Mouse (Mus musculus) inflammation-experienced regulatory T-cells, adult 6 months (primary cell): ENCODE data around the gene Ift27. TPM values are rescaled to one million over a fixed set of nuclear protein-coding genes. Genes with fewer than 3 reads are reported as not detected.

Experiments
- ATAC-seq: one replicate; pipeline ENCODE4 v1.8.0; 2017
- polyA plus RNA-seq, 3 experiments: library from polyadenylated mRNA; unstranded; fragments of 100-300 nt; shearing (Covaris generic); gene quantifications; one replicate each; pipeline ENCODE4 v1.2.1; 2017

The Ift27 gene
- polyA plus RNA-seq, 3 experiments from 2014 or later: 60.2 to 65.9 (median 62.0) TPM

GRCm38 (mm10) chr15:78171651-78172050 lies 2.3 kb downstream of the Ift27 start:
- no peak for ATAC-seq

GRCm38 (mm10) chr15:78170708-78171107 lies 3.2 kb downstream of the Ift27 start:
- peak; percentile 10 for ATAC-seq

GRCm38 (mm10) chr15:78169566-78169965 lies 4.3 kb downstream of the Ift27 start:
- no peak for ATAC-seq

- ATAC-seq: no peak
These were observed 8.6 kb downstream of the Ift27 start for GRCm38 (mm10) chr15:78165292-78165691.

- ATAC-seq: no peak
These were observed 9.4 kb downstream of the Ift27 start for GRCm38 (mm10) chr15:78164466-78164865.

GRCm38 (mm10) chr15:78161946-78162345 lies 12.0 kb downstream of the Ift27 start:
- no peak for ATAC-seq

GRCm38 (mm10) chr15:78158335-78158734 lies 15.6 kb downstream of the Ift27 start:
- no peak for ATAC-seq

- ATAC-seq: no peak
These were observed 16.1 kb downstream of the Ift27 start for GRCm38 (mm10) chr15:78157824-78158223.

- no peak for ATAC-seq
These were observed 16.6 kb downstream of the Ift27 start for GRCm38 (mm10) chr15:78157330-78157729.

GRCm38 (mm10) chr15:78155421-78155820 lies 18.5 kb downstream of the Ift27 start:
- ATAC-seq: no peak

- no peak for ATAC-seq
These were observed 20.7 kb downstream of the Ift27 start for GRCm38 (mm10) chr15:78153045-78153775.

GRCm38 (mm10) chr15:78148565-78148964 lies 25.3 kb downstream of the Ift27 start:
- no peak for ATAC-seq

- ATAC-seq: no peak
These were observed 33.7 kb downstream of the Ift27 start for GRCm38 (mm10) chr15:78140226-78140625.

GRCm38 (mm10) chr15:78134606-78135005 lies 39.3 kb downstream of the Ift27 start:
- ATAC-seq: no peak

GRCm38 (mm10) chr15:78133389-78133788 lies 40.5 kb downstream of the Ift27 start:
- no peak for ATAC-seq

- ATAC-seq: peak; percentile 25
These were observed 54.2 kb downstream of the Ift27 start, which contains the start of gene Cacng2 for GRCm38 (mm10) chr15:78119704-78120103. TSS of gene Cacng2 (minus strand) at chr15:78120028.

GRCm38 (mm10) chr15:78119248-78119647 lies 54.7 kb downstream of the Ift27 start:
- ATAC-seq: no peak

GRCm38 (mm10) chr15:78118275-78118995 lies 55.5 kb downstream of the Ift27 start:
- no peak for ATAC-seq

GRCm38 (mm10) chr15:78117731-78118130 lies 56.2 kb downstream of the Ift27 start:
- no peak for ATAC-seq

GRCm38 (mm10) chr15:78116936-78117335 lies 57.0 kb downstream of the Ift27 start:
- ATAC-seq: no peak

- no peak for ATAC-seq
These were observed 57.7 kb downstream of the Ift27 start for GRCm38 (mm10) chr15:78116244-78116643.
